Comparison of ENCODE assay signal across 16 mouse cellular contexts in genomic region chr19:6216046-6216705, GRCm38 (mm10). TPM values are rescaled to one million over a fixed set of nuclear protein-coding genes. Genes with fewer than 3 reads are reported as not detected.
DNase-seq lines count a peak whose midpoint lies in the region.
"Had no signal": no experiment of that assay in that cellular context is flagged by ENCODE, and none has a peak within 500 bp of the region (broad histone marks: within the 10 kb centered on the region; RNA-seq: fewer than 3 reads in every experiment).

No protein-coding gene starts in this region.

- peak; percentile 76 to 86 for DNase-seq in adrenal gland, adult (ENCODE audit: inconsistent age in 2 of 2, low spot score in 1 of 2)
- no peak for DNase-seq in adrenal gland, adult 8-10 months
- peak; percentile 54 for DNase-seq in adrenal gland, postnatal 14 days
- DNase-seq in adrenal gland, postnatal 10 days: no peak
- DNase-seq in adrenal gland, postnatal 36 days: peak; percentile 53 to 64
- DNase-seq: B cell, adult 2 months; cerebellum, adult 11 months; cerebellum, adult 18-20 months; cerebellum, adult 8-10 months; cerebellum, adult 9-11 months; cerebellum, postnatal 14 days; cerebellum, postnatal 36 days; embryo, embryonic 11 days had no signal

RNA-seq across cellular contexts. Expression of gene Gpha2, which starts 10.0 kb away (rescaled TPM):
- 10 to 100 TPM; 23.4 to 37.6 (median 29.4) TPM for total RNA-seq in adrenal gland, adult 8-10 months (2022)
- 19.6 and 20.2 TPM in 2 replicates for total RNA-seq in adrenal gland, postnatal 14 days (2021)
- 10 to 100 TPM; 16.9 to 18.2 TPM for total RNA-seq in adrenal gland, postnatal 10 days (2021)
- 10 to 100 TPM; 25.5 to 27.9 TPM for total RNA-seq in adrenal gland, postnatal 36 days (2021)
- total RNA-seq: CH12.LX, G1E had no signal

RNA-seq across cellular contexts. Expression of gene Ppp2r5b, which starts 19.5 kb away (rescaled TPM):
- 100 to 1,000 TPM; 103 to 160 (median 124) TPM for total RNA-seq in adrenal gland, adult 8-10 months (2022)
- 64.8 and 67.0 TPM in 2 replicates for total RNA-seq in adrenal gland, postnatal 14 days (2021)
- total RNA-seq in adrenal gland, postnatal 10 days (2021): 10 to 100 TPM; 52.9 to 56.9 TPM
- 100 to 1,000 TPM in 1 of 2 experiments, 10 to 100 TPM in 1; 83.5 to 129 TPM for total RNA-seq in adrenal gland, postnatal 36 days (2021)

RNA-seq across cellular contexts. Expression of gene Atg2a, which starts 25.3 kb away (rescaled TPM):
- 10 to 100 TPM; 38.6 to 57.9 (median 48.3) TPM for total RNA-seq in adrenal gland, adult 8-10 months (2022)
- total RNA-seq in adrenal gland, postnatal 14 days (2021): 27.5 and 30.6 TPM in 2 replicates
- 10 to 100 TPM; 25.0 to 30.2 TPM for total RNA-seq in adrenal gland, postnatal 10 days (2021)
- total RNA-seq in adrenal gland, postnatal 36 days (2021): 10 to 100 TPM; 30.7 to 33.3 TPM

RNA-seq across cellular contexts. Expression of gene Majin, which starts 32.0 kb away (rescaled TPM):
- total RNA-seq in adrenal gland, adult 8-10 months (2022): 1 to 10 TPM; 2.0 to 4.4 (median 3.5) TPM
- total RNA-seq in adrenal gland, postnatal 14 days (2021): 1.0 and 1.2 TPM in 2 replicates
- under 1 TPM; 0.72 to 0.79 TPM for total RNA-seq in adrenal gland, postnatal 10 days (2021)
- total RNA-seq in adrenal gland, postnatal 36 days (2021): 1 to 10 TPM; 1.7 TPM
- total RNA-seq: CH12.LX; common myeloid progenitor, adult 5-6 weeks had no signal

Comparison
In these comparisons a context has a peak if more than half of its experiments do, and no peak if none do; other contexts are left out.
1. DNase-seq: peak in adrenal gland, adult (2 of 2), adrenal gland, postnatal 14 days (single experiment) and adrenal gland, postnatal 36 days (2 of 2); none in adrenal gland, adult 8-10 months (single experiment) and adrenal gland, postnatal 10 days (single experiment).